Mouse (Mus musculus) common myeloid progenitor, adult 5-6 weeks (primary cell): ENCODE results near the gene Diaph3. TPM values are rescaled to one million over a fixed set of nuclear protein-coding genes. Genes with fewer than 3 reads are reported as not detected.
A peak's percentile ranks its signal among the peaks of the same experiment; 100 is the strongest.
"Not testable (repeated sequence)": the region's sequence is repeated elsewhere in the genome, so short reads cannot be mapped to it uniquely, and the experiment has no call there.

ENCODE experiments used
- ATAC-seq: replicated peaks from 2 replicates; pipeline ENCODE4 v1.8.0; 2016; ENCODE audit warnings: low read depth, mild to moderate bottlenecking, moderate TSS enrichment, inconsistent platforms; ENCODE audit not compliant: poor library complexity, severe bottlenecking
- total RNA-seq: library from RNA; stranded (forward); fragments of 200-1000, 187-1606 nt; gene quantifications from 2 replicates; pipeline ENCODE4 v1.2.3, GENCODE M21; 2017

Gene Diaph3
- total RNA-seq, 1 experiment from 2014 or later: 92.9 TPM

DNA sequence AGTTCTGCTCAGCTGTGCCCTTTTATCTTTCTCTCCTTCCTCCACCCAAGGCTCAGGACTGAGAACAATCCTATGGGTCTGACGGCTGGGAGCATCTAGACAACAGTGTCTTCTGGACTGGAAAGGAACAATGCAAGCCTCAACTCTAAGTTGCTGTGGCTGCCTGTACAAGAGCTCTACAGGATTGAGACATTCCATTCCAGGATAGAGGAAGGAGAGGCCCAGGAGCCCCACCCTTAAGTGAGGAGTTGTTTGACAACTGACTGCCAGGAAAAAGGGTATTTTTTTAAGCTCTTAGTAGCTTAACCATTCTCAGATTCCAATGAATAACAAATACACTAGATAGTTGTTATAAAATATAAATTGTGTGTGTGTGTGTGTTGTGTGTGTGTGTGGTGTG lies 53.0 kb downstream of the Diaph3 start:
- ATAC-seq: no peak

DNA sequence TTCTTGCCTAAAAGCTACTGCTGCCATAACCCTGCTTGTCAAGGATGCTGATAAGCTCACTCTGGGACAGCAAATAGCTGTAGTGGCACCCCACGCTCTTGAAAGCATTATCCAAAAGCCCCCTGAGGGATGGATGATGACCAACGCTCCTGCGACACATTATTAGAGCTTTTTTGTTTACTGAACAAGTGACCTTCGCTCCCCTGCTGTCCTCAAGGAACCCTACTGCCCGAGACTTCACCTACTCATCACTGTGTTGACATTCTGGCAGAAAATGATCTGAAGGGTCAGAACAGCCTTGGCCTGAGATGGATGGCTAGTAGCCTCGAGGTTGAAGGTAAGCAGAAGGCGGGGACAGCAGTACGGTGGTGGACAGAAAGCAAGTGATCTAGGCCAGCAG lies 56.1 kb downstream of the Diaph3 start:
- ATAC-seq: not testable (repeated sequence)

GRCm38 (mm10) chr14:87083911-87084310 lies 57.1 kb downstream of the Diaph3 start:
- ATAC-seq: no peak

DNA sequence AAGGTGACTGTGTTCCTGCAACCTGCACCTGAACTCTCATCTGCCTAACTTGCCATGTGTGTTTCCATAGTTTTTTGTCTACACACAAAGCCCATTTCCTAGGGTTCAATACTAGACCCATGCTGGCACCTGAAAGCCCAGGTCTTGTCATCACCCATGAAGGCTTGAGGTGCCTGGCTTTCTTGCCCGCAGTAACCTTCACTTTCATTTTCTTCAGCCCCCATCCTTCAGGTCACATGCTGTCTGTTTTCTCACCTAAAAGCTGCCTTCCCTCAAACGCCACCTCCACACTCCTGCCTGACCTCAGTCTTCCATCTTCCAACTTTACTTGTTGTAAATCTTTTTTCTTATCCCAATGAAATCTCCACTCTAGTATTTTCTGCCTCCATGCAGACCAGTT lies 61.3 kb downstream of the Diaph3 start:
- ATAC-seq: no peak

- no peak for ATAC-seq
These were observed 66.0 kb downstream of the Diaph3 start for GRCm38 (mm10) chr14:87075021-87075531.

DNA sequence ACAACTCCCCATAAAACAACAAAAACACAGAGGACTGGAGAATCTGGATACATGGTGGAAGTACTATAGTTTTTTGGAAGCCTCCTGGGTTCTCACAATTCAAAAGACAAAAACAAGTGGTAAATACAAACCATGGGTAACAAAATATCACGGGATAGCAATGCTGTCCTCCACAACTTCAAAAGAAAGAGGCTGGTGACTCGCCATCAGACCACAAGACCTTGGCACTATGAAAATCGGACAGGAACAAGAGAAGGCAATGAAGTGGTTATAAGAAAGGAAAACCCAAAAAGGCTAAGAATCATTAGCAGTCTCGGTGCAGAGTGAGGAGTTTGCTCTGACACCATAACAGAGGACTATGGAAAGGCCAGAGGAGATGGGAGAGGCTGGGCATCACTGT lies 76.8 kb downstream of the Diaph3 start:
- no peak for ATAC-seq

DNA sequence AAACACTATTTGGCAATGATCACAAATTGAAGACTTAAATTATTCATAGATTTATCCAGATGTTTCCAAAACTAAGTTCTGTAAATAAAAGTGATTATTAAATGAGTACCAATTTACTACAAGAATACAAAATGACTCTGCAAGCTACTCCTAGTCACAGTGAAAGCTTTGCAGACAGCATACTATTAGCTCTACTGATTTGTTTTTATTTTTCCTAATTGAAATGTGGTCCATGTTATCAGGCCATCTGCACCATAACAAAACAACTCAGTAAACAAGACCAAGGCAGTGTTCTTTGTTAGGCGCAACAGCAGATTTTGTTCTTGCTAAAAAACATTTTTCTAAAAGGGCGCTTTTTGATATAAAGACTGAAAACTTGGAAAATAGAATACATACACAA lies 84.9 kb downstream of the Diaph3 start:
- ATAC-seq: no peak

DNA sequence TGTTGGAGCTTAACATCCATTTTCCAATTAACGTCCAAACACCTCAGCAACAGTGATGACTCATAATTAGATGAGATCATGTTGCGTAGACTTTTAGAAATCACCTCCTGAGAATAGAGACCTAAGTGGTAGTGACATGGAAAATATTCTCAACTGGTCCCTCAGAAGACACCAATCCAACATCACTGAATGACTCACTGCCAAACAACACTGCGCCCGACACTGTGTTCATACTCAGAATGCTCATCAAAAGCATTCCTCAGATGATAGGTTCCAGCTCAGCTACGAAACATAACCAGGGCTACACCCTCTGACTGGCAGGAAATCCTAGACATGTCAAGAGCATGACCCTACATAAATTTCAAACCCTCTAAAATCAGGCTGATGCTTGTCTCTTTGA lies 89.8 kb downstream of the Diaph3 start:
- no peak for ATAC-seq

- ATAC-seq: peak; percentile 99
These were observed 96.6 kb downstream of the Diaph3 start for GRCm38 (mm10) chr14:87044401-87044806.

GRCm38 (mm10) chr14:87020240-87020639 lies 120.8 kb downstream of the Diaph3 start:
- no peak for ATAC-seq

DNA sequence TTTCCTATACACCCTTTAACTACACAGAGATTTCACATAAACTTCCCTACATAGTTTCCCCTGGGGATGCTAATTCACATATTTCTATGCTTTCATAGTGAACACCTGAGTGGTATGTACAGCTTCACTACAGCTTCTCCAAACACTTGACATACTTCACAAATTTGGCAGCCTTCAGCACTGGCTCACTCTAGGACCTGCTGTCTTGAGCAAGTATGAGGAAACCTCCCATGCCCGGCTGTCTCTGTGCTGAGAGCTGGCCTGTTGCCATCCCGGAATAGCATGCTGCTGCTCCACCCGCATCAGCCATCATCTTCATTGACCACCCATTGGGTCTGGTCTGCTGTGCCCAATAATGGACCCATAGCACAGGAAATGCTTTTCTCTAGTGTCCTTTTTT lies 121.3 kb downstream of the Diaph3 start:
- ATAC-seq: no peak

DNA sequence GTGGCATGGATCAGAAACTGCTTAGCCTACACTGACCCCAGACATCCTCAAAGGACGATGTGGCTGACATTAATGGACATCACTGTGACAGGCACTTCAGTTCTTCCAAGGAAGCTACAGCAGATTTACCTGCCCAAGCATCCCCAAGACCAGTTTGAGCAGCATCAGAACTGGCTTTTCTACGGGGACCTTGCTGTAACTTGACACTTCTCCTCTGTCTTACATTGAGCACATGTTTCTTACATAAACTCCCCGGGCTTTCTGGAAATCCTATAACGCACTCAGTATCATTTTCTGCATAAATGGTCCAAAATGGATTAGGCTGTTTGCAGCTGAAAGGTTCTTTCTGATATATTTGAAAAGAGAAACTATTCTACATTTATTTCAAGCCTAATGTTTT lies 143.7 kb downstream of the Diaph3 start:
- no peak for ATAC-seq

- ATAC-seq: no peak
These were observed 189.9 kb downstream of the Diaph3 start for GRCm38 (mm10) chr14:86951169-86951568.

- no peak for ATAC-seq
These were observed 203.1 kb downstream of the Diaph3 start for GRCm38 (mm10) chr14:86937953-86938352.

- ATAC-seq: no peak
These were observed 204.6 kb downstream of the Diaph3 start for GRCm38 (mm10) chr14:86936424-86936823.

- no peak for ATAC-seq
These were observed 210.3 kb downstream of the Diaph3 start for GRCm38 (mm10) chr14:86930763-86931162.

- no peak for ATAC-seq
These were observed 214.2 kb downstream of the Diaph3 start for GRCm38 (mm10) chr14:86926827-86927226.

DNA sequence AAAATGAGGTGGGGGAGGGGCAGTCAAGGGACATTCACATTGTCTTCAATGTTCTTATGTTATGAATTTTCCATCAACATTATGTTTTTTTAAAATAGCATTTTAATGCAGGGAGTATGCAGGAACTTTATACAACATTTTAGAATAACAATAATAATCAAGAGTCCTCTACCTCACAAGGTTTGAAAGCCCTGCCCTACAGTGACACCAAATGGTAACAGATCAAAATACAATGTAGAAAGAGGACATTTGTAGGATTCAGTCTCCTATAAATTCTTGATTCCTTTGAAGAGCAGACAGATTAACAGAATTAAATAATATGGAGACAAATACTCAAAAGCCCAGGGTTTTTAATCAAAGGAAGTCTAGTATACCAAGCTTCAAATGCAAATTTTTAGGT lies 242.1 kb downstream of the Diaph3 start:
- no peak for ATAC-seq

DNA sequence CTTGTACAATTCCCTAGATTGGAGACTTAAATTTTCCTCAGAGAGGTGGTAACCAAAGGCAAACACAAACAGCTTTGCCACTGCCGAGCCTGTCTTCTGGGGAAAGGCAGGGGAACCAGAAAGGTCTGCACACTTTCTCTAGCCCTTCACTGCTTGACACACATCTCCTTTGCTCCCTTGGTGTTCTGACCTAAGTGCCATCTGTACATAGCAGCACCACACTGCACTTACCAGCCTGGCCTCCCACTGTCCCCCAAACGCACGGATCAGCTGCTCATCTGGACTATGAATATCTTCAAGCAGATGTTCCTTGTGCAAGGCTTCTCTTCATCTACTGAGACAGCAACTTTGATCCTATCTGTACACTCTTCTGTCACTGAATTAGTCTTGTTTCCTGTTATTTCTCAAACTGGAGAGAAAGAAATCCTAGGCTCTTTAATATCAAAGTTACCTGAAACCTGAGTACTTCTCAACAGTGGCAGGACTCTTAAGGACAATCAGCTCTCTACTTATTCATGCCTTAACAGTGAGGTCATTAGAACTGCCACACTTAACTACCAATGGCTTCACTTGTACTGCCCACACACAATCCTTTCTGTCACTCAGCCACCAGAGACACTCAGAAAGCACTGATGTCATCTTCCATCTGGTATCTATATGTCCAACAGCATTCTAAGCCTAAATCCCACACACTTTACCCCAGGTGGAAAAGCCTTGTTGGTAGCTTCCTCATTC lies 251.8 kb downstream of the Diaph3 start:
- no peak for ATAC-seq

- peak; percentile 74; the same call in 1 of the 2 replicates for ATAC-seq
These were observed 255.5 kb downstream of the Diaph3 start for GRCm38 (mm10) chr14:86885417-86886098.

GRCm38 (mm10) chr14:86869536-86869935 lies 271.5 kb downstream of the Diaph3 start:
- peak; percentile 58; the same call in 1 of the 2 replicates for ATAC-seq
